Mouse (Mus musculus): ENCODE data around the gene Gmnn. TPM values are rescaled to one million over a fixed set of nuclear protein-coding genes. Genes with fewer than 3 reads are reported as not detected.

Gene Gmnn
- total RNA-seq, 1 experiment = 98.6 TPM

- Histone ChIP-seq H3K36me3 (ENCODE audit: control insufficient read depth, insufficient read depth, low read length, poor library complexity, severe bottlenecking) (peaks cover 38% of the 10 kb centered on the region), H3K9me3 (ENCODE audit: control insufficient read depth, insufficient read depth, low read depth, low read length) (no peaks in the 10 kb centered on the region), H3K27ac (ENCODE audit: insufficient read depth, low read depth, low read length, poor library complexity, severe bottlenecking) (no peak overlapping the region), H3K4me1 (ENCODE audit: control insufficient read depth in 2 of 2, insufficient read depth in 2 of 2, low read length in 2 of 2, poor library complexity in 1 of 2) (no peaks in the 10 kb centered on the region), H3K4me3 (ENCODE audit: insufficient read depth in 1 of 2, low read depth in 1 of 2, low read length in 2 of 2, poor library complexity in 1 of 2, severe bottlenecking in 1 of 2) (no peak overlapping the region), H3K9ac (ENCODE audit: insufficient read depth, low read depth, low read length, poor library complexity, severe bottlenecking) (no peak overlapping the region)
- TF ChIP-seq ZC3H11A (IDR thresholded peaks at IDR 0.05; ENCODE audit: borderline replicate concordance, low read depth, low read length) (no peak), MAFK (IDR thresholded peaks at IDR 0.05; ENCODE audit: insufficient read depth, low read depth, low read length) (no peak), CHD2 (IDR thresholded peaks at IDR 0.05; ENCODE audit: low read depth, low read length) (no peak), ZNF384 (IDR thresholded peaks at IDR 0.05; ENCODE audit: low read depth, low read length) (no peak), HCFC1 (IDR thresholded peaks at IDR 0.05; ENCODE audit: borderline replicate concordance, insufficient read depth, low read length) (no peak)
- in situ Hi-C loops (cut with MboI; ENCODE audit: low sequenced_read_pairs in 2 of 2, unreplicated experiment in 2 of 2) = no loop called here
- DNase-seq (ENCODE audit: low read depth, low spot score) = no peak
Measured at GRCm38 (mm10) chr13:24751396-24751795, 10.3 kb downstream of the Gmnn start.

DNA sequence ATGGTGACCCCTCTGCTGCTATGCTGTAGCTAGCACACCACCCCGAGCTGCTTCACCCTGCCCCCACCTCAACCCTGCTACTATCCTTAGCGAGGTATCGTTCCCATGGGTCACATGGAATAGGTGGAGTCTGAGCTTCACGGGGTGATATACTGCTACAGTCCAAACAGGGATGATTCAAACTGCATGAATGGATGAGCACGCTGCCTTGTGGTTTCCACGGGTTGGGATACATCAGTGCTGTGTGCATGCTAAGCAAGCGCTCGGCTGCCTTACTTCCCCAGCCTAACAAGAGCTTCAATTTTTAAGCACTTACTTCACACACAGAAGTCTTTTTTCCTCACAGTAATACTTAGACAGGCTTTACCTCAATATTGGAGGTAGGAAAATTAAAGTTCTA, 10.9 kb downstream of the Gmnn start:
- Histone ChIP-seq H3K9ac (ENCODE audit: insufficient read depth, low read depth, low read length, poor library complexity, severe bottlenecking) (no peak overlapping the region), H3K4me3 (ENCODE audit: insufficient read depth in 1 of 2, low read depth in 1 of 2, low read length in 2 of 2, poor library complexity in 1 of 2, severe bottlenecking in 1 of 2) (no peak overlapping the region), H3K27ac (ENCODE audit: insufficient read depth, low read depth, low read length, poor library complexity, severe bottlenecking) (no peak overlapping the region), H3K4me1 (ENCODE audit: control insufficient read depth in 2 of 2, insufficient read depth in 2 of 2, low read length in 2 of 2, poor library complexity in 1 of 2) (no peaks in the 10 kb centered on the region), H3K36me3 (ENCODE audit: control insufficient read depth, insufficient read depth, low read length, poor library complexity, severe bottlenecking) (peaks cover 36% of the 10 kb centered on the region), H3K9me3 (ENCODE audit: control insufficient read depth, insufficient read depth, low read depth, low read length) (no peaks in the 10 kb centered on the region)
- DNase-seq (ENCODE audit: low read depth, low spot score) = no peak
- TF ChIP-seq CHD2 (IDR thresholded peaks at IDR 0.05; ENCODE audit: low read depth, low read length) (no peak), MAFK (IDR thresholded peaks at IDR 0.05; ENCODE audit: insufficient read depth, low read depth, low read length) (no peak), HCFC1 (IDR thresholded peaks at IDR 0.05; ENCODE audit: borderline replicate concordance, insufficient read depth, low read length) (no peak), ZC3H11A (IDR thresholded peaks at IDR 0.05; ENCODE audit: borderline replicate concordance, low read depth, low read length) (no peak), ZNF384 (IDR thresholded peaks at IDR 0.05; ENCODE audit: low read depth, low read length) (no peak)
- in situ Hi-C loops (cut with MboI; ENCODE audit: low sequenced_read_pairs in 2 of 2, unreplicated experiment in 2 of 2) = no loop called here

GRCm38 (mm10) chr13:24747823-24748222, 13.9 kb downstream of the Gmnn start:
- Histone ChIP-seq H3K27ac (ENCODE audit: insufficient read depth, low read depth, low read length, poor library complexity, severe bottlenecking) (no peak overlapping the region), H3K9ac (ENCODE audit: insufficient read depth, low read depth, low read length, poor library complexity, severe bottlenecking) (no peak overlapping the region), H3K9me3 (ENCODE audit: control insufficient read depth, insufficient read depth, low read depth, low read length) (no peaks in the 10 kb centered on the region), H3K4me1 (ENCODE audit: control insufficient read depth in 2 of 2, insufficient read depth in 2 of 2, low read length in 2 of 2, poor library complexity in 1 of 2) (no peaks in the 10 kb centered on the region), H3K4me3 (ENCODE audit: insufficient read depth in 1 of 2, low read depth in 1 of 2, low read length in 2 of 2, poor library complexity in 1 of 2, severe bottlenecking in 1 of 2) (no peak overlapping the region), H3K36me3 (ENCODE audit: control insufficient read depth, insufficient read depth, low read length, poor library complexity, severe bottlenecking) (peaks cover 28% of the 10 kb centered on the region)
- DNase-seq (ENCODE audit: low read depth, low spot score) = no peak
- TF ChIP-seq CHD2 (IDR thresholded peaks at IDR 0.05; ENCODE audit: low read depth, low read length) = no peak
- TF ChIP-seq HCFC1 (IDR thresholded peaks at IDR 0.05; ENCODE audit: borderline replicate concordance, insufficient read depth, low read length) = no peak
- TF ChIP-seq ZC3H11A (IDR thresholded peaks at IDR 0.05; ENCODE audit: borderline replicate concordance, low read depth, low read length) = no peak
- TF ChIP-seq MAFK (IDR thresholded peaks at IDR 0.05; ENCODE audit: insufficient read depth, low read depth, low read length) = no peak
- TF ChIP-seq ZNF384 (IDR thresholded peaks at IDR 0.05; ENCODE audit: low read depth, low read length) = no peak
- in situ Hi-C loops (cut with MboI; ENCODE audit: low sequenced_read_pairs in 2 of 2, unreplicated experiment in 2 of 2) = no loop called here

GRCm38 (mm10) chr13:24741028-24741427, 20.7 kb downstream of the Gmnn start, which contains the start of gene Armh2:
Armh2 (plus strand) TSS chr13:24741232.
- TF ChIP-seq CHD2 (IDR thresholded peaks at IDR 0.05; ENCODE audit: low read depth, low read length) (no peak), ZNF384 (IDR thresholded peaks at IDR 0.05; ENCODE audit: low read depth, low read length) (no peak), ZC3H11A (IDR thresholded peaks at IDR 0.05; ENCODE audit: borderline replicate concordance, low read depth, low read length) (no peak), MAFK (IDR thresholded peaks at IDR 0.05; ENCODE audit: insufficient read depth, low read depth, low read length) (no peak), HCFC1 (IDR thresholded peaks at IDR 0.05; ENCODE audit: borderline replicate concordance, insufficient read depth, low read length) (no peak)
- peaks cover 9% of the 10 kb centered on the region; the same call in 1 of the 2 replicates for H3K36me3 ChIP-seq (ENCODE audit: control insufficient read depth, insufficient read depth, low read length, poor library complexity, severe bottlenecking)
- no peak for DNase-seq (ENCODE audit: low read depth, low spot score)
- in situ Hi-C loops (cut with MboI; ENCODE audit: low sequenced_read_pairs in 2 of 2, unreplicated experiment in 2 of 2) = no loop called here
- no peak within 1 kb of the TSS for H3K27ac ChIP-seq (ENCODE audit: insufficient read depth, low read depth, low read length, poor library complexity, severe bottlenecking)
- no peak within 1 kb of the TSS for H3K9ac ChIP-seq (ENCODE audit: insufficient read depth, low read depth, low read length, poor library complexity, severe bottlenecking)
- H3K9me3 ChIP-seq (ENCODE audit: control insufficient read depth, insufficient read depth, low read depth, low read length) = no peaks in the 10 kb centered on the region
- H3K4me1 ChIP-seq (ENCODE audit: control insufficient read depth in 2 of 2, insufficient read depth in 2 of 2, low read length in 2 of 2, poor library complexity in 1 of 2) = no peaks in the 10 kb centered on the region
- no peak within 1 kb of the TSS for H3K4me3 ChIP-seq (ENCODE audit: insufficient read depth in 1 of 2, low read depth in 1 of 2, low read length in 2 of 2, poor library complexity in 1 of 2, severe bottlenecking in 1 of 2)
